ENCODE assay signal across 30 mouse cellular contexts in the genomic region with DNA sequence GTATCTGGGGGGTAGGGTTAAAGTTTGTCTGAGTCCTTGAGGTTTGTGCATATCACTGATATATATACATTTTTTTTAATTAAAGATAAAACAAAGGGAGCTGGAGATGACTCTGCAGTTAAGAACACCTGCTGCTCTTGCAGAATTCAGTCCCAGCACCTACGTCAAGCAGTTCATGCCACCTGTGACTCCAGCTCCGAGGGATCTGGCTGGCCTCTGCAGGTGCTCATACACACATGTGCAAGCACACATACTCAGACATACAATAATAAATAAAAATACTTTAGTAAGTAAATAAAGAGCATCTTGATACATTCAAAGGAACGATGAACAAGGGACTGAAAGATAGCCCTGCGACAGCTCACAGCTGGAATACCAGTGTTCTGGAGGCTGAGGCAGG.
"Had no signal": no experiment of that assay in that cellular context is flagged by ENCODE, and none has a peak within 500 bp of the region (broad histone marks: within the 10 kb centered on the region; RNA-seq: fewer than 3 reads in every experiment).

No protein-coding gene starts in this region.

- H3K4me2 ChIP-seq: limb, embryonic 12.5 days; limb, embryonic 13.5 days; limb, embryonic 15.5 days; liver, embryonic 11.5 days; liver, embryonic 12.5 days; liver, embryonic 13.5 days; liver, embryonic 15.5 days; lung, embryonic 14.5 days; lung, embryonic 15.5 days; midbrain, embryonic 12.5 days; midbrain, embryonic 15.5 days had no signal

- H3K27me3 ChIP-seq: limb, embryonic 13.5 days; lung, embryonic 15.5 days; midbrain, embryonic 15.5 days had no signal

- H3K27ac ChIP-seq: left cerebral cortex, adult 2 months; limb, embryonic 10.5 days; limb, embryonic 12.5 days; limb, embryonic 13.5 days; limb, embryonic 15.5 days; liver, embryonic 12.5 days; liver, embryonic 13.5 days; liver, embryonic 14.5 days; liver, embryonic 15.5 days; lung, embryonic 15.5 days; midbrain, embryonic 10.5 days; midbrain, embryonic 12.5 days; midbrain, embryonic 15.5 days had no signal

- DNase-seq: layer of hippocampus, postnatal 36 days; left cerebral cortex, postnatal 4 days; liver; liver, embryonic 13.5 days; liver, postnatal 0 days; lung, adult 18-20 months; lung, adult 2 months; lung, embryonic 14.5 days; lung, postnatal 10 days; lung, postnatal 14 days; lung, postnatal 36 days; lung, postnatal 4 days; midbrain, embryonic 14.5 days had no signal

- H3K4me3 ChIP-seq: left cerebral cortex, adult 2 months; limb, embryonic 10.5 days; limb, embryonic 12.5 days; limb, embryonic 13.5 days; limb, embryonic 15.5 days; liver, embryonic 12.5 days; liver, embryonic 13.5 days; liver, embryonic 15.5 days; lung, embryonic 15.5 days; megakaryocyte, embryonic 14.5 days; midbrain, embryonic 10.5 days; midbrain, embryonic 12.5 days; midbrain, embryonic 15.5 days; myocyte had no signal

- H3K36me3 ChIP-seq: limb, embryonic 10.5 days; limb, embryonic 12.5 days; limb, embryonic 13.5 days; limb, embryonic 15.5 days; liver, embryonic 12.5 days; liver, embryonic 13.5 days; liver, embryonic 15.5 days; lung, embryonic 15.5 days; midbrain, embryonic 10.5 days; midbrain, embryonic 12.5 days; midbrain, embryonic 15.5 days had no signal

- ATAC-seq: liver, embryonic 12.5 days; liver, postnatal 0 days; lung, postnatal 0 days; midbrain, embryonic 15.5 days; midbrain, embryonic 16.5 days had no signal

- H3K9ac ChIP-seq: limb, embryonic 12.5 days; limb, embryonic 13.5 days; limb, embryonic 15.5 days; liver, embryonic 12.5 days; liver, embryonic 13.5 days; liver, embryonic 14.5 days; liver, embryonic 15.5 days; liver, postnatal 0 days; lung, embryonic 14.5 days; lung, embryonic 15.5 days; midbrain, embryonic 12.5 days; midbrain, embryonic 15.5 days had no signal

- H3K9me3 ChIP-seq: limb, embryonic 10.5 days; limb, embryonic 12.5 days; limb, embryonic 13.5 days; limb, embryonic 15.5 days; liver, embryonic 12.5 days; liver, embryonic 13.5 days; liver, embryonic 15.5 days; lung, embryonic 15.5 days; megakaryocyte, embryonic 14.5 days; midbrain, embryonic 10.5 days; midbrain, embryonic 12.5 days; midbrain, embryonic 15.5 days had no signal
